Mouse (Mus musculus) hindbrain, embryonic 10.5 days (tissue): Measurements from ENCODE around the gene Cdc27. TPM values are rescaled to one million over a fixed set of nuclear protein-coding genes. Genes with fewer than 3 reads are reported as not detected.
A peak's percentile ranks its signal among the peaks of the same experiment; 100 is the strongest.
"Not testable (repeated sequence)": the region's sequence is repeated elsewhere in the genome, so short reads cannot be mapped to it uniquely, and the experiment has no call there.

ENCODE experiments used
- DNase-seq: peaks from one replicate; pipeline ENCODE4 v3.0.0-alpha.2; 2017; ENCODE audit warnings: low spot score
- H3K27ac ChIP-seq: fragments of 300-500 bp; sonication (generic); 2 replicates; pipeline ENCODE4 v1.5.1; 2016; ENCODE audit warnings: mild to moderate bottlenecking, moderate library complexity
- H3K27me3 ChIP-seq: fragments of 300-500 bp; sonication (generic); 2 replicates; pipeline ENCODE4 v1.6.1; 2016; ENCODE audit warnings: mild to moderate bottlenecking; ENCODE audit not compliant: poor library complexity, insufficient read depth, severe bottlenecking
- H3K36me3 ChIP-seq: fragments of 300-500 bp; sonication (generic); 2 replicates; pipeline ENCODE4 v1.6.1; 2016; ENCODE audit warnings: mild to moderate bottlenecking, moderate library complexity
- H3K4me1 ChIP-seq: fragments of 300-500 bp; sonication (generic); replicated peaks from 2 replicates; pipeline ENCODE4 v1.6.1; 2016; ENCODE audit warnings: mild to moderate bottlenecking
- H3K4me3 ChIP-seq: fragments of 300-500 bp; sonication (generic); 2 replicates; pipeline ENCODE4 v1.5.1; 2016; ENCODE audit warnings: mild to moderate bottlenecking, moderate library complexity
- H3K9me3 ChIP-seq: fragments of 300-500 bp; sonication (generic); 2 replicates; pipeline ENCODE4 v1.6.1; 2016; ENCODE audit warnings: mild to moderate bottlenecking, moderate library complexity
- WGBS: fragments of 180-500 bp; shearing (Covaris S2); methylation state at CpG from one replicate; pipeline ENCODE4 v1.1.7; 2016; 5-methylcytosine and 5-hydroxymethylcytosine counted together
- polyA plus RNA-seq: library from polyadenylated mRNA; unstranded; fragments of >200 nt; fragmentation: Nextera tagmentation; extraction: Ambion mirVana; gene quantifications from 2 replicates; pipeline ENCODE4 v1.2.1, GENCODE M21; 2016

Gene Cdc27
- polyA plus RNA-seq, 1 experiment from 2014 or later = 38.6 TPM

DNA sequence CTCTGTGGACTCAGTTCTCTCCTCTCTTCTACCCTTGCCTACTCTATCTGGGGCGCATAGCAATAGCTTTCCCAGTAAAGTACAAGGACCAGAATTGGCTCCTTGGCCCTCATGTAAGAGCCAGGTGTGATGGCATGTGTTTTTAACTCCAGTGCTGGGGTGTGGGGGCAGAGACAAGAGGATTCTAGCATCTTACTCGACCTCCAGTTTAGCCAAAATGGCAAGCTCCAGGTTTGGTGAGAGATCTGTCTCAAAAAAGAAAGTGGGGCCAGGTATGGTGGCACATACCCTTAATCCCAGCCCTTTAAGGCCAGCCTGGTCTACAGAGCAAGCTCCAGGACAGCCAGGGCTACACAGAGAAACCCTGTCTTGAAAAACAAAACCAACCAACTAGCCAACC lies 16.4 kb upstream of the Cdc27 start:
- Histone ChIP-seq H3K4me1 (peaks cover 5% of the 10 kb centered on the region), H3K27me3 (peaks cover 10% of the 10 kb centered on the region), H3K4me3 (no peak overlapping the region), H3K9me3 (peaks cover 5% of the 10 kb centered on the region; the same call in 1 of the 2 replicates), H3K36me3 (no peaks in the 10 kb centered on the region), H3K27ac (no peak overlapping the region)
- 84% methylated on average over 2 of the region's 2 CpGs for WGBS
- no peak for DNase-seq

DNA sequence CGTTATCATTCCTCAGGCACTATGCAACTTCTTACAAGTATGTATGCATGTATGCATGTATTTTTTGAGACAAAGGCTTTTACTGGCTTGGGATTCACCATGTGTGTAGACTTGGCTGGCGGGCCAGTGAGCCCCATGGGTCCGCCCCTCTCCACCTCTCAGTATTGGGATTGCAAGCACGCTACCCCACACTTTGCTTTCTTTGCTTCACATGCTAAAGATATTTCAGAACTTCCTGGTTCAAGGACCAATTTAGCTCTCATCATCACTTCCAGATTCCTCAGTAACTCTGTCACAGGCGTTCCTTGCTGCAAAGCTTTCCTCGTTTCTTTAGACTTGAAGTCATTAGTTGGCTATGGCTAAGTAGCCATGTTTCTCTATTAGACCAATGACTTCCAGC lies 15.7 kb upstream of the Cdc27 start:
- 91% methylated on average over 6 of the region's 6 CpGs for WGBS
- Histone ChIP-seq H3K4me3 (no peak overlapping the region), H3K4me1 (no peaks in the 10 kb centered on the region; the same call in 1 of the 2 replicates), H3K9me3 (peaks cover 5% of the 10 kb centered on the region; the same call in 1 of the 2 replicates), H3K27me3 (peaks cover 3% of the 10 kb centered on the region; the same call in 1 of the 2 replicates), H3K36me3 (no peaks in the 10 kb centered on the region), H3K27ac (no peak overlapping the region)
- no peak for DNase-seq

DNA sequence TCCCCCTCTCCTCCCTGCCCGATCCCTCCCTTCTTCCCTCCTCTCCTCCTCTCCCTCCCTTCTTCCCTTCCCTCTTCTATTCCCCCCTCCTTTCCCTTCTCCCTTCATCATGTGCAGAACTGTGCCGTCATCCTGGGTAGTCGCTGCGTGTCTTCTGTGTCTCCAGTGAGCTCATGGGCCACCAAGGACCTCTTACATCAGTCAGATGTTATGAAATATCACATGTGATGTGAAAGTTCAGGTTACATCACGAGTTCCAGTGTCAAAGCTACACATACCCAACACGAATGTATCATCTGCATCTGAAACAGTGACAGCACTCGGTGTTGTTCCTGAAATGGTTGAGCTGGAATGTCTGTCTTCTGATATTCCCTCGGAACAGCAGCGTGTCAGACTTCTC lies 14.8 kb upstream of the Cdc27 start:
- Histone ChIP-seq H3K9me3 (peaks cover 5% of the 10 kb centered on the region; the same call in 1 of the 2 replicates), H3K4me1 (no peaks in the 10 kb centered on the region), H3K36me3 (no peaks in the 10 kb centered on the region), H3K4me3 (no peak overlapping the region), H3K27me3 (no peaks in the 10 kb centered on the region), H3K27ac (no peak overlapping the region)
- no peak for DNase-seq
- 88% methylated on average over 9 of the region's 9 CpGs for WGBS

- Histone ChIP-seq H3K27me3 (no peaks in the 10 kb centered on the region), H3K36me3 (no peaks in the 10 kb centered on the region), H3K9me3 (no peaks in the 10 kb centered on the region), H3K4me3 (no peak overlapping the region), H3K27ac (no peak overlapping the region), H3K4me1 (peaks cover 6% of the 10 kb centered on the region)
- WGBS = 72% methylated on average over 1 of the region's 1 CpGs
- DNase-seq = no peak
Observed at GRCm38 (mm10) chr11:104563496-104563895, 13.1 kb upstream of the Cdc27 start.

DNA sequence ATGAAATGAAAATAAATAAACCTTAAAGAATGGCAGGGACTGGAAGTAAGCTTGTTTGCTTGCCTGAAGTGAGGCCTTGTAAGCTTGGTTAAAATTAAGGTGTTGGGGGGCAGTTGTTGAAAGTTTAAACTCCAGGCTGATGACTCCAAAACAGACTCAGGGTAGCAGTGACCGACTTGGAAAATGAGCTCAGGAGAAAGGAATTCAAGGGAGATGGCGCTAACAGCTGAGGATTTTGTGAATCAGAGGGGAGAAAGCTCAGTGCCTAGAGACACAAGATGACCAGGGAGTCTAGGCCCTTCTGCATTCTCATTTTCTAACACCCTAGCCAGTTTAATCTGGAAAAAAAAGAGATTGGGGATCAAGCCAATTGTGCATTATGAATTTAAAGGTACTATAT lies 10.6 kb upstream of the Cdc27 start:
- Histone ChIP-seq H3K36me3 (no peaks in the 10 kb centered on the region), H3K4me1 (peaks cover 8% of the 10 kb centered on the region), H3K9me3 (no peaks in the 10 kb centered on the region), H3K4me3 (no peak overlapping the region), H3K27me3 (no peaks in the 10 kb centered on the region), H3K27ac (no peak overlapping the region)
- WGBS = 58% methylated on average over 2 of the region's 2 CpGs
- no peak for DNase-seq

- Histone ChIP-seq H3K9me3 (no peaks in the 10 kb centered on the region), H3K27me3 (no peaks in the 10 kb centered on the region), H3K4me1 (peaks cover 8% of the 10 kb centered on the region), H3K36me3 (no peaks in the 10 kb centered on the region), H3K27ac (no peak overlapping the region), H3K4me3 (no peak overlapping the region)
- no peak for DNase-seq
- 58% methylated on average over 4 of the region's 4 CpGs for WGBS
Observed at GRCm38 (mm10) chr11:104558651-104559403, 8.4 kb upstream of the Cdc27 start.

DNA sequence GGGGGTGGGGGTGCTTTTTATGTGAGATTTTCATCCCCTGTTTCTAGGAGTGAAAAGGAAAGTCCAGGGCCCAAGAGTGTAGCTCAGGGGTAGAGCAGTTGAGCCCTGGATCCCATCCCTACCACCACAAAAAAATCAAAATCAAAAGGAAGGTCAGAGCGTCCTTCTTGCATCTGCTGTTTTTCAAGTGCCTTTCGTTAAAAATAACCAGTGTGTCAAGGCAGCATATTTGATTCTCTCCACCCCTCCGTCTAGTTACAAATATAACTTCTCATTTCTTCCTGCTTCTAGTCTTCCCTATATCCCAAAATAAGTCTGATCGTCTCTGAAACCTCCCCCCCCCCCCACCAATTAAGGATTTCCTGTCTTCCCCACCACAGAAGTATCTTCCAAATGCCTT lies 7.6 kb upstream of the Cdc27 start:
- H3K27me3 ChIP-seq = 0 out of 2 replicates have a peak, but pooled peaks cover 5% of the 10 kb centered on the region
- peaks cover 8% of the 10 kb centered on the region for H3K4me1 ChIP-seq
- H3K9me3 ChIP-seq = no peaks in the 10 kb centered on the region
- no peak for DNase-seq
- no peaks in the 10 kb centered on the region for H3K36me3 ChIP-seq
- no peak overlapping the region for H3K27ac ChIP-seq
- WGBS = 79% methylated on average over 4 of the region's 4 CpGs
- no peak overlapping the region for H3K4me3 ChIP-seq

- Histone ChIP-seq H3K9me3 (no peaks in the 10 kb centered on the region), H3K27me3 (0 out of 2 replicates have a peak, but pooled peaks cover 17% of the 10 kb centered on the region), H3K4me3 (peak overlapping the region; percentile 91), H3K36me3 (peaks cover 19% of the 10 kb centered on the region), H3K4me1 (peaks cover 21% of the 10 kb centered on the region), H3K27ac (peak overlapping the region; percentile 99)
- under 1% methylated on average over 53 of the region's 53 CpGs for WGBS
- peak; percentile 39 for DNase-seq
Observed at GRCm38 (mm10) chr11:104549438-104550405, 698 bp downstream of the Cdc27 start.

- over 99% methylated on average over 3 of the region's 3 CpGs for whole genome bisulfite sequencing
- Histone ChIP-seq H3K27me3 (0 out of 2 replicates have a peak, but pooled peaks cover 8% of the 10 kb centered on the region), H3K27ac (no peak overlapping the region), H3K36me3 (peaks cover 33% of the 10 kb centered on the region), H3K9me3 (no peaks in the 10 kb centered on the region), H3K4me1 (peaks cover 21% of the 10 kb centered on the region), H3K4me3 (no peak overlapping the region)
- no peak for DNase-seq
Observed at GRCm38 (mm10) chr11:104547502-104547901, 2.9 kb downstream of the Cdc27 start.

DNA sequence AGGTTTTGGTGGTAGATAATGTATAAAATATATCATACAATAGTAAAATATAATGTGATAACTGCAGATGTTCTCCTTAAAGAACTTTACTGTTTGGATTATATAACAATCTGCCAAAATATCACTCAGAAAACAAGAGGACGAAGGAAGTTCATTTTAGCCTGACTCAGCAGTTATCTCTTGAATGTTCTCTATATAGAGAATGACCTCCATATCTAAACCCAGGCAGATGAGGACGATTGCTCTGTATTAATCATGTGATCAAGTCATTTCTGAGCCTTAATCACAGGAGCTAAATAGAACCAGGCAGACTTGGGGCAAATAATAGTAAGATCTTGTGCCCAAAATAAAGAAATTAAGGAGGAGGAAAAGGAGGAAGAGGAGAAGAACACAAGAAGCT lies 5.9 kb downstream of the Cdc27 start:
- Histone ChIP-seq H3K4me3 (no peak overlapping the region), H3K36me3 (peaks cover 56% of the 10 kb centered on the region), H3K27me3 (no peaks in the 10 kb centered on the region), H3K9me3 (no peaks in the 10 kb centered on the region), H3K27ac (no peak overlapping the region), H3K4me1 (peaks cover 17% of the 10 kb centered on the region)
- WGBS = 92% methylated on average over 2 of the region's 2 CpGs
- DNase-seq = no peak

- DNase-seq, H3K4me1 ChIP-seq, H3K9me3 ChIP-seq, H3K27me3 ChIP-seq, H3K27ac ChIP-seq, H3K4me3 ChIP-seq: not testable (repeated sequence)
- H3K36me3 ChIP-seq = peaks cover 64% of the 10 kb centered on the region
- 91% methylated on average over 2 of the region's 2 CpGs for WGBS
Observed at GRCm38 (mm10) chr11:104543337-104543736, 7.1 kb downstream of the Cdc27 start.

DNA sequence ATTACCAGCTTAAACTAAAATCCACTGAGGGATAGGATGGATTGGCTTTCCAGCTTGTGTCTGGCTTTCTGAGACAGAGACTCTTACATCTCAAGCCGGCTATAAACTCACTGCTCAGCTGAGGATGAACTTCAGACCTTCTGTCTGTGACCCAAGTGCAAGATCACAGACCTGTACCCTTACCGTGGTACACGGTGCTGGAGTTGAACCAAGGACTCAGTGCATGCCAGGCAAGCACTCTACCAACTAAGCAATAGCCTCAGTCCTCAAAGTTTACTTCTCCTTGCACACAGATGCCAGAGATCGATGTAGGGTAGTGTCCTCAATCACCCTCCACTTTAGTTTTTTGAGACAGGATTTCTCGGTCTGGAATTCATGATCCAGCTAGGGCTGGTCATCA lies 10.6 kb downstream of the Cdc27 start:
- no peak overlapping the region for H3K4me3 ChIP-seq
- WGBS = 96% methylated on average over 5 of the region's 5 CpGs

More for the DNA sequence above, 10.6 kb downstream of the Cdc27 start:
- H3K27me3 ChIP-seq = no peaks in the 10 kb centered on the region
- no peaks in the 10 kb centered on the region for H3K4me1 ChIP-seq
- no peak overlapping the region for H3K27ac ChIP-seq
- H3K9me3 ChIP-seq = no peaks in the 10 kb centered on the region
- H3K36me3 ChIP-seq = peaks cover 61% of the 10 kb centered on the region
- no peak for DNase-seq
